Mouse (Mus musculus) kidney, postnatal 25 days (tissue): ENCODE results near the gene Retreg1.
A peak's percentile ranks its signal among the peaks of the same experiment; 100 is the strongest.

ENCODE experiments used
- DNase-seq, 2 experiments: peaks; one replicate each; pipeline ENCODE4 v3.0.0; 2021; ENCODE audit warnings: mixed read lengths in 2 of 2

Retreg1 gene

DNA sequence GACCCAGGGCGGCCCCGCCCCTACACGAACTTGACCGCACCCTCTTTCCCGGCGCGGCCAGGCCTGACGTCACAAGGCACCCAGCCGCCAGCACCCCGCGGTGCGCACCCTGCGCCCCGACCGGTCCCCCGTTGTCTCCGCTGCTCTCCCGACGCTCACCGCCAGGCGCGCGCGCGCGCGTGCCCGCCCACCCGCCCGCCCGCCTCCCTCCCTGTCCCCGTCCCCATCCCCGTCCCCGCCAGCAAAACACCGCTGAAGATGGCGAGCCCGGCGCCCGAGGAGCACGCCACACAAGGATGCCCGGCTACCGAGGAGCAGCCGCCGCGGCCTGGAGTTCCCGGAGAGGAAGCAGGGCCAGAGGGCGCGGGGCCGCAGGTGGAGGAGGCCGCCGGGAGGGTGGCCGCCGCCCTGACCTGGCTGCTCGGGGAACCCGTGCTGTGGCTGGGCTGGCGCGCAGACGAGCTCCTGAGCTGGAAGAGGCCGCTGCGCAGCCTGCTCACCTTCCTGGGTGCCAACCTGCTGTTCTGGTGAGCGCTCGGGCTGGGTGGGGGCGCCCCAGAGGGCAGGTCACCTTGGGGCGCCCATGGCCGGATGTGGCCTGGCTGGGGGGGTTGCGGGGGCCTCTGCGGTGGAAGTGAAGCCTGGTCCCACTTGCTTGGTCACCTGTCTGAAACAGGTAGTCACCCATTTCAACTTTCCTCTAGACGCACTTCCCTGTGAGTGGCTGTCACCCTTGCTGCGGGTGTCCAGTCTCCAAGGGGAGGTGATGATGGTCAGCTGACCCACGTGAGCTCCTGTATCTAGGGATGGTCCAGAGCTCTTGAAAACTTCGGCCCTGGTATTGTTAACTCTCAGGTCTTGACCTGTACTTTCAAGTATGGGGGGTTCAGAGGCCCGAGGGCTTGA is at the start of gene Retreg1:
Gene Retreg1, plus strand, starts transcription at position 95 of the 906 bp plus-strand sequence.
- peak; percentile 88 to 94 for DNase-seq

GRCm38 (mm10) chr15:25794123-25794522 is 48.9 kb upstream of the Retreg1 start:
- no peak for DNase-seq

GRCm38 (mm10) chr15:25795496-25795895 is 47.5 kb upstream of the Retreg1 start:
- DNase-seq: peak; percentile 38 to 65

DNA sequence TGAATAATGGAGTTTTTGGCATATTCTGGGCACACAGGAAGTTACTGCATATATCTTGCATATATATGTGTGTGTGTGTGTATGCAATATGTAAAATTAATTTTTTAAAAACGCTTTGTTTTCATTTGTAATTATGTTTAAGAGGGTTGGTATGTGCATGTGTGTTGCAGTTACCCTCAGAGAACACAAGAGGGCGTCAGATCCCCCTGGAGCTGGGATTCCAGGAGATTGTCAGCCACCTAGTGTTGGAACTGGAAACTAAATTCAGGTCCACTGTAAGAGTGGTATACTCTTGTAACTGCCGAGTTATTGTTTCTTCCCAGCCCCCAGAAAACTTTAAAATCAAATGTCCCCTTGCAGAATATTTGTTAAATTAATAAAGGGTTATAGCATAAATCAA is 46.6 kb upstream of the Retreg1 start:
- peak in 1 of 2 experiments; percentile 61 for DNase-seq

DNA sequence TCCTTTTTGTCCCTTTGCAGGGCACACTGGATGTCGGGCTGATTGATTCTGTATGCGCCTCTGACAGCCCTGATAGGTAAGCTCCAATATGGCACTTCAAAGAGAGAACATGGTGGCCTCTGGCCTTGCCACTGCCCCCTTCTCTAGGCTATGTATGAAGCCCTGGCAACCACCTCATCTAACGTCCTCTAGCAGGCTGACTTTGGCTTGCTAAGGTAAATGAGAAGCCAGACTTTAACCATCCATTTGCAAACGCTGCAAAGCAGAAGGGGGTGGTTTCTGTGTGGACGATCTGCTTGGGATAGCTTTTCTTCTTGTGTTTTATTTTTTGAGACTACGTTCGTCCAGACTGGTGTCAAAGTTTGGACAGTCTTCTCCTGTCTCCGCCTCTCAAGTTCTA is 45.8 kb upstream of the Retreg1 start:
- DNase-seq: no peak

DNA sequence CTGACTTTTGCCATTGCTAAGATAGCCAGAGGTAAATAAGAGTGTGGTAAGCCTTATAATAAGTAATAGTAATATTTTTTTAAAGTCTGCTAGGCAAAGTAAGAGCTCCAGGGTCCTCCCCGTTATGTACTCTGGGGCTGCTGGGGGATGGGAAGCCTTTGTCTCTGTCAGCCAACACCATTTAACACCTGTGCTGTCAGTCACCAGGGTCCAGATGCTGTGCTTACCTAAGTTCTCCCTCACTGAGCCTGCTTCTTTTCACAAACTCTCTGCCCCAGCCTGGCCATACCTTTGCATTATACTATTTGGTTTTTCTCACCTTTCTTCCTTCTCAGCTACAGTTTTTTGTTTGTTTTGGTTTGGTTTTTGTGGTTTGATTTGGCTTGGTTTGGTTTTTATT is 45.1 kb upstream of the Retreg1 start:
- no peak for DNase-seq

GRCm38 (mm10) chr15:25801726-25802125 is 41.3 kb upstream of the Retreg1 start:
- DNase-seq: peak in 1 of 2 experiments; percentile 16

DNA sequence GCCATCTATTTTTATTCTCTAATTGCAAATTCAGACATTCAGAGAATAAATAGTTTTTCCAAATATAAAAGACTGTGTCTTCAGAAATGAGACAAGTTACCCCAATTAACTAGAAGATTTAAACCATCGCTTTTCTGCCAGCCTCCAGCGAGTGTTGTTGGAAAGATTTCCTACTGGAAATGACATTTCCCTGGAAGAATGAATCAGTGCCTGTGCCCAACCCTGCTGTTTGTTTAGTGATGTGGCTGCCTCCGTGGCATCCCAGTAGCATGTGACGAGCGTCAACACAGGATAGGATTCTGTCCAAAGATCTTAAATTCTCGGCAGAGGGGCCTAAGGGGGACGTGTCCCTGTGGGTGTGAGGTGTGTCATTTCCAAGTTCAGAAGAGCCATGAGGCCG is 40.8 kb upstream of the Retreg1 start:
- no peak for DNase-seq

- DNase-seq: peak in 1 of 2 experiments; percentile 24
These were observed 39.9 kb upstream of the Retreg1 start for GRCm38 (mm10) chr15:25803111-25803510.

DNA sequence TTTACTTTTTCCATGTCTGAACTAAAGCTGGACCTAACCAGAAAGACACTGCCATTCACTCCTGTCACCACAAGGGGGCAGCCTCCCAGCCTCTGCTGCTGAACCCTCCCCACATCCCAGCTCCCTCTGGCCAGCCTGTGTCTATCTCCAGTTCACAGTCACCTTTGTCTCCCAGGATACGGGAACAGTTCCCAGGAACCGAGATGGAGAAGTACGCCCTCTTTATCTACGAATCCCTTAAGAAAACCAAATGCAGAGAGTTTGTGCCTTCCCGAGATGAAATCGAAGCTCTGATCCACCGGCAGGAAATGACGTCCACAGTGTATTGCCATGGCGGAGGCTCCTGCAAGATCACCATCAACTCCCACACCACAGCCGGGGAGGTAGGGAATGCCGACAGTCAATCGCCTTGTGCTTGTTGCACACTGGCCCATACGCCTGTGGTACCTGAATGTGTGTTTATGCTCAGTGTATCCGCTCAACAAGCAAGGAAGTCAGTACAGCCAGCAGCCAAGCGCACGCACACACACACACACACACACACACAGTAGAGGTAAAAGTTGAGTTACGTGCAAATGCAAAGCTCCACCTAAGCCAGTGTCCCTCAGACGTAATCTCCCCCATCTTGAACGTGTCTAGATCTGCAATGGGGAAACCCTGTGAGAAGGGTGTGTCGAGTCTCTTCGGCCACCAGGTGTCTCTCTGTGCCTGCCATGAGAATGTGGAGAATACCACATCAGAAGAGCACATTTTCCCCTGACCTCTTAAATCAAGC is 37.5 kb upstream of the Retreg1 start:
- DNase-seq: peak; percentile 79 to 83

GRCm38 (mm10) chr15:25806363-25806762 is 36.6 kb upstream of the Retreg1 start:
- DNase-seq: peak in 1 of 2 experiments; percentile 24

DNA sequence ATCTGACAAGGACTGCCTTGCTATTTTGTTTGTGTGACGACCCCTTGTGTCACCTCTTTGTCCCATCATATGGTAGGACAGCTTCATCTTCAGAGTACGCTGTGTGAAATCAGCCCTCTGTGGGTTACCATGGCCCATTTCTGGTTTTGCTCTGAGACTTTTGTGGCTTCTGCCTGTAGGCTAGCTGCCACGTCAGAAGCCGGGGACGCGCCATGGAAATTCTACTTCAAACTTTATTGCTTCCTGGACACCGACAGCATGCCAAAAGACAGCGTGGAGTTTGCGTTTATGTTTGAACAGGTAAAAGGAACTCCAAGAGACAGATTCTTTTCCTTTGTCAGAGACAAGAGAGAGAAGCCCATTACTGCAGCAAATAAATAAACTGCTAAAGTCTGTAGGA is 36.1 kb upstream of the Retreg1 start:
- DNase-seq: peak in 1 of 2 experiments; percentile 23

DNA sequence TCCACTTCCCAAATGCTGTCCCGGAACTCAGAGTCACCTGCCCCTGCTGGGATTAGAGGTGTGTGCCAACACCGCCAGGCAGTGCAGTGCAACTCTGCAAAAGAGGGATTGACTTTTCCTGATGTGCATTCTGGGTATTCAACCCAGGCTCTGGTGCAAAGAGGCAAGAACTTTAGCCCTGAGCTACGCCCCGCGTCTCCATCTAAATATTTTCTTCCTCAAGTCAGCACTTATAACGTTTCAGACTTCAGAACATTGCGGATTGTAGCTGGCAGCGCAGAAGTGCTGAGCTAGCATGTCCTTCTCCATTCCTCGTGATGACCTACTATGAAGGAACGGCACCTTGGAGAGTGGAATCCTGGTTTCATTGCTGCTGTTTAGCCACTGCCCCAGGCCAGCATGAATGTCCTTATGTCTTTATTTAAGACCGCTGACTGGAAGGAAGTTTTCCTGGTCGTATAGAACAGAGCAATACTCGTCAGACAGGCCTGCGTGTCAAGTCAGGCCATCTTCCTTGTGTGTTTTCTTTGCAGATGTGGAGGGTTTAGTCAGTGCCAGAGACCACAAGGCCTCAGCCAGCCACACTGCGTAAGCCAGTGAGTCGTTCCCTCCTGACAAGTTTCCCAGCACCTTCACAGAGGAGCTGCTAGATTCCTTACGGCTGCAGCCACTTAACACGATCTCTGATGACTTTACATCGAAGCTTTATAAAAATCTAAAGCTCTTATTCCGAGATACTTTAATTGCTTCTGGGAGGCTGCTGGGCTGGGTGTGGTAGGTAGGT is 34.1 kb upstream of the Retreg1 start:
- DNase-seq: peak; percentile 63 to 78

GRCm38 (mm10) chr15:25809669-25810068 is 33.3 kb upstream of the Retreg1 start:
- DNase-seq: no peak

- peak; percentile 49 to 61 for DNase-seq
These were observed 31.1 kb upstream of the Retreg1 start for GRCm38 (mm10) chr15:25811834-25812250.

- peak in 1 of 2 experiments; percentile 31 for DNase-seq
These were observed 30.5 kb upstream of the Retreg1 start for GRCm38 (mm10) chr15:25812479-25812878.

- DNase-seq: no peak
These were observed 28.4 kb upstream of the Retreg1 start for GRCm38 (mm10) chr15:25814535-25814934.

- peak in 1 of 2 experiments; percentile 14 for DNase-seq
These were observed 25.8 kb upstream of the Retreg1 start for GRCm38 (mm10) chr15:25817191-25817590.

DNA sequence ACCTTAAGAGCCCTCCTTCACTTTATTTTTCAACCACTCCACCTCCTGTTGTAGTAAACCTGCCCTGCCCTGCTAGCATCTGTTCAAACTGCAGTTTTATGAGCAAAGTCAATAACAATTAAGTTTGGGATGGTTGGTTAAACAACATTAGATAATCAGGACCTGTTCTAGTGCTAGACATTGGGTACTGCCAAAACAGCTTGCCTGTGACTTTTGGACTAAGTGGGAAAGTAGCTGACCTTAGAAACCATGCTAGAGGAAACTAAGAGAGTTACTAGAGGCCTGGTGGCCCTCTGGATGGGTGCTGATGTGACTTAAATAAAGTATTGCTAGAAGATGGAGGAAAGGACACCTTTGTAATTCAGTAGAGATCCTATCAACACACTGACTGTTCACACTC is 21.0 kb upstream of the Retreg1 start:
- no peak for DNase-seq

DNA sequence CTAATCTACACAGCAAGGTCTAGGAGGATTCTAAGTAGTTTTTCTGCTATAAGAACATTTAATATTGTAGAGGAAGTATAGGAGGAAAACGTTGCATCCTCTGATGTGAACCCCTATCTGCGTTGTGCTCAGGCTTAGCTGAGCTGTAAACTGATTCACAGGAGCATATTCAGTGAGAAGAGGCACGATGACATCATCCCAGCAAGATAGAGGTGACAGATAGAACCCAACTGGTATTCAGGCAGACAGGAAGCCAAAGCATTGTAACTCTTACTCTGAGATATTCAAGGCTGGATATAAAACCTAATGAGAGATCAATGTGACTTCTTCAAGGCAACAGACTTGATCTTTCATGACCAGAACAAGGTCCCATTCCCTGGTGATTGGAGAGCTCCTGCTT is 20.3 kb upstream of the Retreg1 start:
- DNase-seq: no peak

- DNase-seq: peak; percentile 64 to 86
These were observed 16.4 kb upstream of the Retreg1 start for GRCm38 (mm10) chr15:25826531-25826961.

DNA sequence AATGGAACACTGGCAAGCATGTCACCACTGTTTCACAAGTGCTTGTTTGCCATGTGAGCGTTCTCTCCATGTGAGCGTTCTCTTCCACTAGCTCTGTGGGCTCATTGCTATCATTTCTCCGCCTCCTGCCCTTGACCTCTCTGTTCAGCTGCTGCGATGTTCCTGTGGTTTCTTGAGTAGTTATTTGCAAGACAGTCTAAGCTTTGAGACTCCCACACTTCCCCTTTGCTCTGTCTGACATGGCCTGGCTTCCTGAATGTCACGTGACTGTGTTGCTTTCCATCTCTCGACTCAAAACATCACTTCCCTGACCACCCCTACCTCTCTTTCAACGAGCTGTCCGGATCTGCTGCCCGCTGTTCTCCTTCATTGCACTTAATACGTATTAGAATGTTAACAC is 14.5 kb upstream of the Retreg1 start:
- DNase-seq: no peak

- no peak for DNase-seq
These were observed 12.6 kb upstream of the Retreg1 start for GRCm38 (mm10) chr15:25830426-25830825.
